Comparison of ENCODE assay signal across 9 mouse cellular contexts in genomic region chr7:132767233-132767998, GRCm38 (mm10). TPM values are rescaled to one million over a fixed set of nuclear protein-coding genes. Genes with fewer than 3 reads are reported as not detected.
A peak's percentile ranks its signal among the peaks of the same experiment; 100 is the strongest.
DNase-seq lines count a peak whose midpoint lies in the region; ATAC-seq lines count a peak whose summit lies in the region.
"Had no signal": no experiment of that assay in that cellular context is flagged by ENCODE, and none has a peak within 500 bp of the region (broad histone marks: within the 10 kb centered on the region; RNA-seq: fewer than 3 reads in every experiment).

No protein-coding gene starts in this region.

- H3K4me3 ChIP-seq in liver, embryonic 12.5 days = peak overlapping the region; percentile 19; the same call in 1 of the 2 replicates
- no peak overlapping the region for H3K4me3 ChIP-seq in liver, embryonic 11.5 days (ENCODE audit: low read depth, low read length)
- no peak overlapping the region for H3K4me3 ChIP-seq in forebrain, embryonic 14.5 days (ENCODE audit: low read depth, low read length)
- no peak overlapping the region for H3K4me3 ChIP-seq in limb, embryonic 13.5 days

- 86% methylated on average over 12 of the region's 12 CpGs for WGBS in liver, embryonic 12.5 days (ENCODE audit: insufficient replicate concordance)
- WGBS in liver, embryonic 11.5 days = 84% methylated on average over 12 of the region's 12 CpGs
- WGBS in forebrain, embryonic 14.5 days = 6% methylated on average over 12 of the region's 12 CpGs
- WGBS in limb, embryonic 13.5 days = 32% methylated on average over 12 of the region's 12 CpGs

- peak overlapping the region; percentile 63 for H3K4me2 ChIP-seq in liver, embryonic 12.5 days
- H3K4me2 ChIP-seq in liver, embryonic 11.5 days = no peak overlapping the region
- peak overlapping the region; percentile 10; the same call in 1 of the 2 replicates for H3K4me2 ChIP-seq in forebrain, embryonic 14.5 days (ENCODE audit: low read length)
- H3K4me2 ChIP-seq in limb, embryonic 13.5 days (replicated peaks) = no peak overlapping the region
- H3K4me2 ChIP-seq: heart, embryonic 11.5 days had no signal

- H3K27ac ChIP-seq in liver, embryonic 12.5 days = peak overlapping the region; percentile 94
- no peak overlapping the region; the same call in 1 of the 2 replicates for H3K27ac ChIP-seq in liver, embryonic 11.5 days (ENCODE audit: low read depth, low read length)
- peak overlapping the region; percentile 88 for H3K27ac ChIP-seq in forebrain, embryonic 14.5 days (ENCODE audit: low read depth, low read length)
- H3K27ac ChIP-seq in limb, embryonic 13.5 days = peak overlapping the region; percentile 53; the same call in 1 of the 2 replicates

- H3K36me3 ChIP-seq in liver, embryonic 12.5 days = peaks cover 90% of the 10 kb centered on the region
- H3K36me3 ChIP-seq in liver, embryonic 11.5 days (ENCODE audit: control insufficient read depth, insufficient read depth, low read length) = no peaks in the 10 kb centered on the region
- H3K36me3 ChIP-seq in forebrain, embryonic 14.5 days (ENCODE audit: control insufficient read depth, insufficient read depth, low read length) = peaks cover 13% of the 10 kb centered on the region; the same call in 1 of the 2 replicates
- peaks cover 54% of the 10 kb centered on the region for H3K36me3 ChIP-seq in limb, embryonic 13.5 days

- H3K9ac ChIP-seq in liver, embryonic 12.5 days = peak overlapping the region; percentile 67
- no peak overlapping the region for H3K9ac ChIP-seq in liver, embryonic 11.5 days (ENCODE audit: low read depth, low read length)
- H3K9ac ChIP-seq in forebrain, embryonic 14.5 days (ENCODE audit: low read length) = no peak overlapping the region; the same call in 1 of the 2 replicates
- H3K9ac ChIP-seq in limb, embryonic 13.5 days = no peak overlapping the region

- H3K9me3 ChIP-seq in liver, embryonic 12.5 days (replicated peaks) = no peaks in the 10 kb centered on the region
- H3K9me3 ChIP-seq in liver, embryonic 11.5 days (ENCODE audit: control insufficient read depth, low read length) = no peaks in the 10 kb centered on the region
- no peaks in the 10 kb centered on the region for H3K9me3 ChIP-seq in forebrain, embryonic 14.5 days (replicated peaks; ENCODE audit: control insufficient read depth, low read length)
- no peaks in the 10 kb centered on the region for H3K9me3 ChIP-seq in limb, embryonic 13.5 days
- H3K9me3 ChIP-seq: G1E had no signal

- ATAC-seq in liver, embryonic 12.5 days = no peak
- ATAC-seq in liver, embryonic 11.5 days (replicated peaks; ENCODE audit: low FRiP score) = no peak
- ATAC-seq in forebrain, embryonic 14.5 days = peak; percentile 86
- no peak for ATAC-seq in limb, embryonic 13.5 days (ENCODE audit: low FRiP score, low read depth)
- ATAC-seq in monocyte, adult 5-6 weeks (replicated peaks; ENCODE audit: insufficient number of reproducible peaks, low FRiP score, low TSS enrichment, poor library complexity, severe bottlenecking) = no peak

- H3K4me1 ChIP-seq in liver, embryonic 12.5 days = peaks cover 92% of the 10 kb centered on the region
- peaks cover 51% of the 10 kb centered on the region for H3K4me1 ChIP-seq in liver, embryonic 11.5 days (replicated peaks; ENCODE audit: control insufficient read depth, insufficient read depth, low read length)
- H3K4me1 ChIP-seq in forebrain, embryonic 14.5 days (ENCODE audit: control insufficient read depth, insufficient read depth, low read length) = peaks cover 40% of the 10 kb centered on the region
- peaks cover 43% of the 10 kb centered on the region for H3K4me1 ChIP-seq in limb, embryonic 13.5 days

- H3K27me3 ChIP-seq in liver, embryonic 12.5 days (replicated peaks) = no peaks in the 10 kb centered on the region
- no peaks in the 10 kb centered on the region for H3K27me3 ChIP-seq in liver, embryonic 11.5 days (replicated peaks; ENCODE audit: control insufficient read depth, insufficient read depth, low read length)
- no peaks in the 10 kb centered on the region for H3K27me3 ChIP-seq in forebrain, embryonic 14.5 days (replicated peaks; ENCODE audit: control insufficient read depth, insufficient read depth, low read length)
- H3K27me3 ChIP-seq in limb, embryonic 13.5 days = no peaks in the 10 kb centered on the region

- no peak for DNase-seq in liver, embryonic 11.5 days (ENCODE audit: low spot score)
- peak; percentile 92 for DNase-seq in forebrain, embryonic 14.5 days (ENCODE audit: low spot score)
- peak; percentile 27 for DNase-seq in retina, postnatal 1 day
- no peak for DNase-seq in cerebellum, adult 18-20 months

RNA-seq across cellular contexts. Expression of gene Fam53b, which starts 46.3 kb away (rescaled TPM):
- 27.2 and 28.8 TPM in 2 replicates for polyA plus RNA-seq in liver, embryonic 12.5 days (2016; fragmentation: Nextera tagmentation; extraction: Ambion mirVana)
- polyA plus RNA-seq in liver, embryonic 11.5 days (2014; fragmentation: Nextera tagmentation; extraction: Ambion mirVana) = 20.1 and 20.4 TPM in 2 replicates
- 17.1 and 25.1 TPM in 2 replicates for polyA plus RNA-seq in forebrain, embryonic 14.5 days (2014; fragmentation: Nextera tagmentation; extraction: Ambion mirVana)
- 25.4 and 26.4 TPM in 2 replicates for polyA plus RNA-seq in limb, embryonic 13.5 days (2015; fragmentation: Nextera tagmentation; extraction: Ambion mirVana)
- total RNA-seq in monocyte, adult 5-6 weeks (2017) = 15.8 to 51.1 TPM (median 20.4 TPM) in 3 replicates

Comparison
In these comparisons a context has a peak if more than half of its experiments do, and no peak if none do; other contexts are left out.
1. H3K4me2 ChIP-seq: peak in liver, embryonic 12.5 days (single experiment) and forebrain, embryonic 14.5 days (single experiment); none in liver, embryonic 11.5 days (single experiment) and limb, embryonic 13.5 days (single experiment).
2. DNase-seq: peak in forebrain, embryonic 14.5 days (single experiment) and retina, postnatal 1 day (single experiment); none in liver, embryonic 11.5 days (single experiment) and cerebellum, adult 18-20 months (0 of 2).